Mouse (Mus musculus): Measurements from ENCODE around the gene Nutf2.

Gene Nutf2

GRCm38 (mm10) chr8:105855248-105856167 is 4.9 kb upstream of the Nutf2 start:
- DNase-seq: peak; percentile 27 to 35

- DNase-seq: no peak
Observed at GRCm38 (mm10) chr8:105856168-105856835, 4.1 kb upstream of the Nutf2 start.

GRCm38 (mm10) chr8:105858495-105858894 is 1.9 kb upstream of the Nutf2 start:
- no peak for DNase-seq

GRCm38 (mm10) chr8:105859314-105859713 is 1.1 kb upstream of the Nutf2 start:
- DNase-seq: no peak

- no peak for DNase-seq
Observed at GRCm38 (mm10) chr8:105861951-105862350, 1.6 kb downstream of the Nutf2 start.

GRCm38 (mm10) chr8:105866364-105867029 is 6.1 kb downstream of the Nutf2 start:
- peak; percentile 27 to 30 for DNase-seq

GRCm38 (mm10) chr8:105874301-105874700 is 13.9 kb downstream of the Nutf2 start:
- DNase-seq: no peak

- DNase-seq: peak; percentile 92
Observed at GRCm38 (mm10) chr8:105880754-105881520, 20.6 kb downstream of the Nutf2 start, which contains the start of gene Edc4. Edc4 (plus strand) TSS chr8:105880881.

GRCm38 (mm10) chr8:105889756-105890465 is 29.5 kb downstream of the Nutf2 start:
- DNase-seq: no peak

- no peak for DNase-seq
Observed at GRCm38 (mm10) chr8:105890870-105891269, 30.5 kb downstream of the Nutf2 start.

GRCm38 (mm10) chr8:105892432-105892831 is 32.1 kb downstream of the Nutf2 start:
- peak; percentile 43 to 45 for DNase-seq

- no peak for DNase-seq
Observed at GRCm38 (mm10) chr8:105893339-105893738, 33.0 kb downstream of the Nutf2 start, which contains the start of gene Nrn1l. Nrn1l (plus strand) TSS chr8:105893567.

- DNase-seq: no peak
Observed at GRCm38 (mm10) chr8:105897801-105898480, 37.6 kb downstream of the Nutf2 start.

GRCm38 (mm10) chr8:105900180-105900940 is 40.0 kb downstream of the Nutf2 start, which contains the start of gene Pskh1:
Pskh1 (plus strand) TSS chr8:105900441.
- peak; percentile 94 to 96 for DNase-seq

GRCm38 (mm10) chr8:105900941-105901616 is 40.7 kb downstream of the Nutf2 start:
- DNase-seq: peak; percentile 33 to 39

- DNase-seq: no peak
Observed at GRCm38 (mm10) chr8:105919390-105919789, 59.0 kb downstream of the Nutf2 start.

GRCm38 (mm10) chr8:105925123-105925522 is 64.7 kb downstream of the Nutf2 start:
- DNase-seq: no peak
